Mouse (Mus musculus): ENCODE measurements at regions not wholly inside any gene's neighbourhood (a gene's known extent, or its start where the extent isn't known, plus 50 kb on each side); places are given as distances from the start of the nearest gene placed in this dataset.

GRCm38 (mm10) chr11:71411958-71412357 lies 181.4 kb upstream of the Nlrp1b start:
- no peak for DNase-seq (ENCODE audit: low spot score)

- DNase-seq (ENCODE audit: low spot score), result no peak
Measured at GRCm38 (mm10) chr11:71414403-71415140, 184.0 kb upstream of the Nlrp1b start.

- no peak for DNase-seq (ENCODE audit: low spot score)
Measured at GRCm38 (mm10) chr11:71415451-71415850, 184.9 kb upstream of the Nlrp1b start.

- no peak for DNase-seq (ENCODE audit: low spot score)
Measured at GRCm38 (mm10) chr11:71422291-71422840, 191.8 kb upstream of the Nlrp1b start.

- no peak for DNase-seq (ENCODE audit: low spot score)
Measured at GRCm38 (mm10) chr11:71423242-71423641, 192.7 kb upstream of the Nlrp1b start.

- no peak for DNase-seq (ENCODE audit: low spot score)
Measured at GRCm38 (mm10) chr11:71424879-71425278, 194.3 kb upstream of the Nlrp1b start.

GRCm38 (mm10) chr11:71429739-71430138 lies 199.2 kb upstream of the Nlrp1b start:
- no peak for DNase-seq (ENCODE audit: low spot score)

GRCm38 (mm10) chr11:71434241-71434640 lies 203.7 kb upstream of the Nlrp1b start:
- DNase-seq (ENCODE audit: low spot score), result no peak

GRCm38 (mm10) chr11:71434886-71435285 lies 204.4 kb upstream of the Nlrp1b start:
- no peak for DNase-seq (ENCODE audit: low spot score)

GRCm38 (mm10) chr11:71435745-71436144 lies 205.2 kb upstream of the Nlrp1b start:
- no peak for DNase-seq (ENCODE audit: low spot score)

- DNase-seq (ENCODE audit: low spot score), result no peak
Measured at GRCm38 (mm10) chr11:71436335-71436734, 205.8 kb upstream of the Nlrp1b start.

GRCm38 (mm10) chr11:71436801-71437200 lies 206.3 kb upstream of the Nlrp1b start:
- DNase-seq (ENCODE audit: low spot score), result no peak

- no peak for DNase-seq (ENCODE audit: low spot score)
Measured at GRCm38 (mm10) chr11:71439871-71440270, 209.3 kb upstream of the Nlrp1b start.

GRCm38 (mm10) chr11:71440392-71440791 lies 209.9 kb upstream of the Nlrp1b start:
- DNase-seq (ENCODE audit: low spot score), result no peak

GRCm38 (mm10) chr11:71444056-71444455 lies 213.5 kb upstream of the Nlrp1b start:
- DNase-seq (ENCODE audit: low spot score), result no peak

GRCm38 (mm10) chr11:71446641-71447040 lies 216.1 kb upstream of the Nlrp1b start:
- DNase-seq (ENCODE audit: low spot score), result no peak

- DNase-seq (ENCODE audit: low spot score), result no peak
Measured at GRCm38 (mm10) chr11:71447841-71448745, 217.6 kb upstream of the Nlrp1b start.

- no peak for DNase-seq (ENCODE audit: low spot score)
Measured at GRCm38 (mm10) chr11:71480094-71480493, 249.6 kb upstream of the Nlrp1b start.

- no peak for DNase-seq (ENCODE audit: low spot score)
Measured at GRCm38 (mm10) chr11:71497863-71498262, 251.9 kb upstream of the Wscd1 start.

GRCm38 (mm10) chr11:71498299-71498698 lies 251.4 kb upstream of the Wscd1 start:
- no peak for DNase-seq (ENCODE audit: low spot score)

GRCm38 (mm10) chr11:71502156-71502555 lies 247.6 kb upstream of the Wscd1 start:
- DNase-seq (ENCODE audit: low spot score), result no peak

GRCm38 (mm10) chr11:71512271-71513066 lies 237.3 kb upstream of the Wscd1 start:
- DNase-seq (ENCODE audit: low spot score), result no peak

Data from ovary, adult 18-20 months (tissue).